Mouse (Mus musculus) neural tube, embryonic 15.5 days (tissue): ENCODE measurements around the gene Igf2bp1. TPM values are rescaled to one million over a fixed set of nuclear protein-coding genes. Genes with fewer than 3 reads are reported as not detected.

ENCODE experiments used
- ATAC-seq: fragments of 200-750 bp; cut with Nextera tagmentation; 2 replicates; pipeline ENCODE4 v1.8.0; 2017; ENCODE audit warnings: mild to moderate bottlenecking, moderate TSS enrichment, moderate library complexity; ENCODE audit not compliant: low FRiP score
- H3K27ac ChIP-seq: fragments of 300-500 bp; sonication (generic); replicated peaks from 2 replicates; pipeline ENCODE4 v1.5.1; 2015; ENCODE audit warnings: mild to moderate bottlenecking, inconsistent platforms
- H3K27me3 ChIP-seq: fragments of 300-500 bp; sonication (generic); replicated peaks from 2 replicates; pipeline ENCODE4 v1.6.1; 2015; ENCODE audit warnings: inconsistent platforms
- H3K36me3 ChIP-seq: fragments of 300-500 bp; sonication (generic); 2 replicates; pipeline ENCODE4 v1.6.1; 2015; ENCODE audit warnings: inconsistent platforms
- H3K4me1 ChIP-seq: fragments of 300-500 bp; sonication (generic); 2 replicates; pipeline ENCODE4 v1.6.1; 2015; ENCODE audit warnings: inconsistent platforms
- H3K4me2 ChIP-seq: fragments of 300-500 bp; sonication (generic); 2 replicates; pipeline ENCODE4 v1.6.1; 2015; ENCODE audit warnings: inconsistent platforms, mild to moderate bottlenecking, moderate library complexity
- H3K4me3 ChIP-seq: fragments of 300-500 bp; sonication (generic); replicated peaks from 2 replicates; pipeline ENCODE4 v1.5.1; 2015; ENCODE audit warnings: mild to moderate bottlenecking, inconsistent platforms
- H3K9ac ChIP-seq: fragments of 300-500 bp; sonication (generic); replicated peaks from 2 replicates; pipeline ENCODE4 v1.6.1; 2015; ENCODE audit warnings: mild to moderate bottlenecking, inconsistent platforms
- H3K9me3 ChIP-seq: fragments of 300-500 bp; sonication (generic); replicated peaks from 2 replicates; pipeline ENCODE4 v1.6.1; 2016; ENCODE audit warnings: inconsistent platforms
- WGBS: fragments of 180-500 bp; shearing (Covaris S2); methylation state at CpG from one replicate; pipeline ENCODE4 v1.1.7; 2015; ENCODE audit warnings: mixed read lengths; 5-methylcytosine and 5-hydroxymethylcytosine counted together
- polyA plus RNA-seq: library from polyadenylated mRNA; unstranded; fragments of >200 nt; fragmentation: Nextera tagmentation; extraction: Ambion mirVana; gene quantifications from 2 replicates; pipeline ENCODE4 v1.2.1, GENCODE M21; 2015

Igf2bp1 gene
- polyA plus RNA-seq, 1 experiment from 2014 or later = 6.7 TPM

GRCm38 (mm10) chr11:95982475-95982874 is 23.3 kb downstream of the Igf2bp1 start:
- Histone ChIP-seq H3K36me3 (no peaks in the 10 kb centered on the region), H3K4me2 (no peak overlapping the region), H3K4me1 (0 out of 2 replicates have a peak, but pooled peaks cover 3% of the 10 kb centered on the region), H3K9ac (no peak overlapping the region), H3K9me3 (no peaks in the 10 kb centered on the region), H3K27ac (no peak overlapping the region), H3K4me3 (no peak overlapping the region), H3K27me3 (no peaks in the 10 kb centered on the region)
- no peak for ATAC-seq
- WGBS = 42% methylated on average over 1 of the region's 1 CpGs

GRCm38 (mm10) chr11:95981804-95982203 is 23.9 kb downstream of the Igf2bp1 start:
- 0 out of 2 replicates have a peak, but pooled peaks cover 3% of the 10 kb centered on the region for H3K4me1 ChIP-seq
- no peak overlapping the region for H3K4me2 ChIP-seq
- H3K27me3 ChIP-seq = no peaks in the 10 kb centered on the region
- H3K4me3 ChIP-seq = no peak overlapping the region
- H3K9me3 ChIP-seq = no peaks in the 10 kb centered on the region
- 90% methylated on average over 12 of the region's 12 CpGs for WGBS
- no peak overlapping the region for H3K9ac ChIP-seq
- H3K36me3 ChIP-seq = no peaks in the 10 kb centered on the region
- ATAC-seq = no peak
- no peak overlapping the region for H3K27ac ChIP-seq

- no peak overlapping the region for H3K4me3 ChIP-seq
Measured at GRCm38 (mm10) chr11:95980762-95981418, 24.9 kb downstream of the Igf2bp1 start.

GRCm38 (mm10) chr11:95978487-95978886 is 27.3 kb downstream of the Igf2bp1 start:
- Histone ChIP-seq H3K4me2 (no peak overlapping the region), H3K4me3 (no peak overlapping the region), H3K36me3 (peaks cover 5% of the 10 kb centered on the region), H3K9ac (no peak overlapping the region), H3K9me3 (no peaks in the 10 kb centered on the region), H3K27me3 (no peaks in the 10 kb centered on the region), H3K4me1 (0 out of 2 replicates have a peak, but pooled peaks cover 3% of the 10 kb centered on the region), H3K27ac (no peak overlapping the region)
- no peak for ATAC-seq
- 92% methylated on average over 3 of the region's 3 CpGs for WGBS

More at GRCm38 (mm10) chr11:95980762-95981418, 24.9 kb downstream of the Igf2bp1 start:
- Histone ChIP-seq H3K27me3 (no peaks in the 10 kb centered on the region), H3K9me3 (no peaks in the 10 kb centered on the region), H3K27ac (no peak overlapping the region), H3K9ac (no peak overlapping the region), H3K36me3 (no peaks in the 10 kb centered on the region), H3K4me2 (no peak overlapping the region), H3K4me1 (0 out of 2 replicates have a peak, but pooled peaks cover 3% of the 10 kb centered on the region)
- ATAC-seq = no peak
- WGBS = 55% methylated on average over 8 of the region's 8 CpGs

- WGBS = 93% methylated on average over 2 of the region's 2 CpGs
- Histone ChIP-seq H3K27ac (no peak overlapping the region), H3K4me2 (no peak overlapping the region), H3K4me3 (no peak overlapping the region), H3K27me3 (no peaks in the 10 kb centered on the region), H3K9me3 (no peaks in the 10 kb centered on the region), H3K9ac (no peak overlapping the region), H3K4me1 (no peaks in the 10 kb centered on the region), H3K36me3 (peaks cover 14% of the 10 kb centered on the region)
- ATAC-seq = no peak
Measured at GRCm38 (mm10) chr11:95976290-95976689, 29.4 kb downstream of the Igf2bp1 start.

- H3K4me1 ChIP-seq = no peaks in the 10 kb centered on the region
- no peaks in the 10 kb centered on the region for H3K9me3 ChIP-seq
- H3K27me3 ChIP-seq = no peaks in the 10 kb centered on the region
- no peak overlapping the region for H3K27ac ChIP-seq
- H3K4me2 ChIP-seq = no peak overlapping the region
- peaks cover 18% of the 10 kb centered on the region for H3K36me3 ChIP-seq
- no peak overlapping the region for H3K4me3 ChIP-seq
- ATAC-seq = no peak
- H3K9ac ChIP-seq = no peak overlapping the region
- 97% methylated on average over 5 of the region's 5 CpGs for WGBS
Measured at GRCm38 (mm10) chr11:95975694-95976093, 30.0 kb downstream of the Igf2bp1 start.

GRCm38 (mm10) chr11:95973187-95973586 is 32.6 kb downstream of the Igf2bp1 start:
- 78% methylated on average over 6 of the region's 6 CpGs for WGBS
- Histone ChIP-seq H3K27me3 (no peaks in the 10 kb centered on the region), H3K27ac (no peak overlapping the region), H3K36me3 (peaks cover 41% of the 10 kb centered on the region), H3K9me3 (no peaks in the 10 kb centered on the region), H3K4me3 (no peak overlapping the region), H3K4me1 (no peaks in the 10 kb centered on the region), H3K4me2 (no peak overlapping the region), H3K9ac (no peak overlapping the region)
- ATAC-seq = no peak

- Histone ChIP-seq H3K4me1 (no peaks in the 10 kb centered on the region), H3K27me3 (no peaks in the 10 kb centered on the region), H3K9me3 (no peaks in the 10 kb centered on the region), H3K9ac (no peak overlapping the region), H3K27ac (no peak overlapping the region), H3K4me3 (no peak overlapping the region), H3K36me3 (peaks cover 14% of the 10 kb centered on the region), H3K4me2 (no peak overlapping the region)
- no peak for ATAC-seq
- WGBS = 81% methylated on average over 7 of the region's 7 CpGs
Measured at GRCm38 (mm10) chr11:95963304-95963703, 42.4 kb downstream of the Igf2bp1 start.

GRCm38 (mm10) chr11:95959152-95959551 is 46.6 kb downstream of the Igf2bp1 start:
- H3K4me3 ChIP-seq = no peak overlapping the region

GRCm38 (mm10) chr11:95958251-95958650 is 47.5 kb downstream of the Igf2bp1 start:
- no peak for ATAC-seq
- no peak overlapping the region for H3K9ac ChIP-seq
- no peaks in the 10 kb centered on the region for H3K27me3 ChIP-seq
- no peaks in the 10 kb centered on the region for H3K36me3 ChIP-seq
- H3K4me3 ChIP-seq = no peak overlapping the region
- H3K9me3 ChIP-seq = no peaks in the 10 kb centered on the region
- WGBS = 80% methylated on average over 9 of the region's 9 CpGs
- H3K27ac ChIP-seq = no peak overlapping the region
- no peaks in the 10 kb centered on the region for H3K4me1 ChIP-seq
- no peak overlapping the region for H3K4me2 ChIP-seq

More at GRCm38 (mm10) chr11:95959152-95959551, 46.6 kb downstream of the Igf2bp1 start:
- H3K27ac ChIP-seq = no peak overlapping the region
- H3K4me2 ChIP-seq = no peak overlapping the region
- ATAC-seq = no peak
- no peaks in the 10 kb centered on the region for H3K36me3 ChIP-seq
- no peak overlapping the region for H3K9ac ChIP-seq
- H3K9me3 ChIP-seq = no peaks in the 10 kb centered on the region
- no peaks in the 10 kb centered on the region for H3K27me3 ChIP-seq
- H3K4me1 ChIP-seq = no peaks in the 10 kb centered on the region
- 67% methylated on average over 6 of the region's 6 CpGs for WGBS

- H3K27me3 ChIP-seq = no peaks in the 10 kb centered on the region
- H3K4me1 ChIP-seq = no peaks in the 10 kb centered on the region
- no peak overlapping the region for H3K9ac ChIP-seq
- no peak overlapping the region for H3K4me3 ChIP-seq
- no peak for ATAC-seq
- H3K27ac ChIP-seq = no peak overlapping the region
- no peaks in the 10 kb centered on the region for H3K9me3 ChIP-seq
- WGBS = 72% methylated on average over 7 of the region's 7 CpGs
- H3K4me2 ChIP-seq = peak overlapping the region; percentile 22; the same call in 1 of the 2 replicates
- no peaks in the 10 kb centered on the region for H3K36me3 ChIP-seq
Measured at GRCm38 (mm10) chr11:95957407-95957806, 48.3 kb downstream of the Igf2bp1 start.

GRCm38 (mm10) chr11:95953313-95953712 is 52.4 kb downstream of the Igf2bp1 start:
- H3K27ac ChIP-seq = no peak overlapping the region
- H3K9ac ChIP-seq = no peak overlapping the region
- no peaks in the 10 kb centered on the region for H3K27me3 ChIP-seq
- ATAC-seq = no peak
- no peaks in the 10 kb centered on the region for H3K4me1 ChIP-seq
- no peaks in the 10 kb centered on the region for H3K9me3 ChIP-seq
- no peak overlapping the region for H3K4me3 ChIP-seq
- 90% methylated on average over 5 of the region's 5 CpGs for whole genome bisulfite sequencing
- no peak overlapping the region for H3K4me2 ChIP-seq
- no peaks in the 10 kb centered on the region for H3K36me3 ChIP-seq
